Mouse (Mus musculus) heart, adult 10 weeks (tissue): ENCODE data around the gene Alkbh1. TPM values are rescaled to one million over a fixed set of nuclear protein-coding genes. Genes with fewer than 3 reads are reported as not detected.

ENCODE experiments used
- polyA plus RNA-seq: library from polyadenylated mRNA; stranded (reverse); fragments of 350-450 nt; fragmentation: Illumina TruSeq; extraction: RNeasy Lipid Tissue Mini Kit (QIAGEN cat#74804); gene quantifications from one replicate; pipeline ENCODE4 v1.2.3, GENCODE M21; 2014; ENCODE audit warnings: low read depth, low replicate concordance

Gene Alkbh1
- polyA plus RNA-seq: 8.1 TPM

GRCm38 (mm10) chr12:87443700-87444122, at the start of gene Alkbh1, which contains the start of gene Slirp:
Alkbh1 (minus strand) TSS chr12:87444017.
Slirp (plus strand) TSS chr12:87443896.

GRCm38 (mm10) chr12:87471964-87472786, 28.4 kb upstream of the Alkbh1 start, which contains the start of gene Snw1:
Snw1 (minus strand) TSS chr12:87472274.

GRCm38 (mm10) chr12:87388122-87388774, 55.6 kb downstream of the Alkbh1 start, which contains the start of gene Sptlc2:
Sptlc2 (minus strand) TSS chr12:87388355.

Other genes with a start within 250 kb of the Alkbh1 start
- gene Samd15, start 244.3 kb downstream of the Alkbh1 start, polyA plus RNA-seq: not detected
- 5.4 TPM for gene Tmed8, start 243.6 kb downstream of the Alkbh1 start, polyA plus RNA-seq
- gene Noxred1, start 205.3 kb downstream of the Alkbh1 start, polyA plus RNA-seq: 1.3 TPM
- 32.3 TPM for gene Vipas39, start 177.8 kb downstream of the Alkbh1 start, polyA plus RNA-seq
- 181 TPM for gene Ahsa1, start 177.5 kb downstream of the Alkbh1 start, polyA plus RNA-seq
- not detected for gene Ism2, start 144.3 kb downstream of the Alkbh1 start, polyA plus RNA-seq
- 15.7 TPM for gene Sptlc2, start 55.7 kb downstream of the Alkbh1 start, polyA plus RNA-seq
- gene Slirp, start 121 bp downstream of the Alkbh1 start, polyA plus RNA-seq: 78.2 TPM
- 52.6 TPM for gene Snw1, start 28.3 kb upstream of the Alkbh1 start, polyA plus RNA-seq
- not detected for gene Gm5788, start 50.7 kb upstream of the Alkbh1 start, polyA plus RNA-seq
- gene Gm8300, start 70.3 kb upstream of the Alkbh1 start, polyA plus RNA-seq: not detected
- not detected for gene Oog1, start 158.7 kb upstream of the Alkbh1 start, polyA plus RNA-seq
- not detected for gene Gm4027, start 174.9 kb upstream of the Alkbh1 start, polyA plus RNA-seq
- gene Gm16381, start 200.6 kb upstream of the Alkbh1 start, polyA plus RNA-seq: not detected